Comparison of ENCODE assay signal across 27 mouse cellular contexts in genomic region chr3:46205686-46206085, GRCm38 (mm10).
"Had no signal": no experiment of that assay in that cellular context is flagged by ENCODE, and none has a peak within 500 bp of the region (broad histone marks: within the 10 kb centered on the region; RNA-seq: fewer than 3 reads in every experiment).

No protein-coding gene starts in this region.

- H3K4me2 ChIP-seq: heart, embryonic 11.5 days; heart, embryonic 13.5 days; heart, embryonic 15.5 days; hindbrain, embryonic 13.5 days; hindbrain, embryonic 15.5 days; kidney, embryonic 15.5 days; limb, embryonic 13.5 days; limb, embryonic 15.5 days; liver, embryonic 12.5 days had no signal

- H3K9me3 ChIP-seq: heart, embryonic 15.5 days; hindbrain, embryonic 13.5 days; hindbrain, embryonic 15.5 days; kidney, embryonic 15.5 days; limb, embryonic 13.5 days; limb, embryonic 15.5 days; liver, embryonic 12.5 days had no signal

- H3K4me1 ChIP-seq: heart, embryonic 13.5 days; heart, embryonic 15.5 days; hindbrain, embryonic 13.5 days; hindbrain, embryonic 15.5 days; kidney, embryonic 15.5 days; limb, embryonic 13.5 days; limb, embryonic 15.5 days; liver, embryonic 12.5 days had no signal

- H3K27me3 ChIP-seq: heart, embryonic 13.5 days; heart, embryonic 15.5 days; hindbrain, embryonic 13.5 days; hindbrain, embryonic 15.5 days; kidney, embryonic 15.5 days; limb, embryonic 13.5 days; limb, embryonic 15.5 days; liver, embryonic 12.5 days had no signal

- H3K4me3 ChIP-seq: heart, adult 2 months; heart, embryonic 13.5 days; heart, embryonic 15.5 days; hindbrain, embryonic 13.5 days; hindbrain, embryonic 15.5 days; kidney, embryonic 15.5 days; layer of hippocampus, adult 2 months; limb, embryonic 13.5 days; limb, embryonic 15.5 days; liver, embryonic 12.5 days had no signal

- H3K36me3 ChIP-seq: heart, embryonic 13.5 days; heart, embryonic 15.5 days; hindbrain, embryonic 13.5 days; hindbrain, embryonic 15.5 days; kidney, embryonic 15.5 days; limb, embryonic 13.5 days; limb, embryonic 15.5 days; liver, embryonic 12.5 days had no signal

- H3K9ac ChIP-seq: heart, embryonic 13.5 days; heart, embryonic 15.5 days; hindbrain, embryonic 13.5 days; hindbrain, embryonic 15.5 days; kidney, embryonic 15.5 days; limb, embryonic 13.5 days; limb, embryonic 15.5 days; liver, embryonic 12.5 days; liver, embryonic 14.5 days had no signal

- ATAC-seq: hindbrain, postnatal 0 days; intestine, embryonic 16.5 days; liver, embryonic 12.5 days had no signal

- DNase-seq: gastrocnemius, postnatal 14 days; gastrocnemius, postnatal 36 days; heart, adult 11 months; heart, adult 2 months; heart, postnatal 14 days; heart, postnatal 36 days; kidney, adult 11 months; kidney, adult 2 months; kidney, adult 9 months; kidney, postnatal 14 days; kidney, postnatal 4 days; left cerebral cortex, postnatal 4 days; lung, adult 18-20 months had no signal

- H3K27ac ChIP-seq: heart, adult 2 months; heart, embryonic 13.5 days; heart, embryonic 15.5 days; hindbrain, embryonic 13.5 days; hindbrain, embryonic 15.5 days; hindbrain, postnatal 0 days; kidney, embryonic 15.5 days; kidney, postnatal 0 days; layer of hippocampus, adult 2 months; limb, embryonic 13.5 days; limb, embryonic 15.5 days; liver, embryonic 12.5 days; liver, embryonic 14.5 days had no signal
